Mouse (Mus musculus): Measurements from ENCODE around the gene B3gat3.

- no peak for TF ChIP-seq CTCF (IDR thresholded peaks at IDR 0.05; ENCODE audit: control insufficient read depth, insufficient read depth, insufficient read length)
- no peak for TF ChIP-seq MAX (IDR thresholded peaks at IDR 0.05)
- TF ChIP-seq USF1 (IDR thresholded peaks at IDR 0.05; ENCODE audit: low read depth), result no peak
- TF ChIP-seq MYOD1 (IDR thresholded peaks at IDR 0.05; ENCODE audit: control insufficient read depth, insufficient read length, low read depth), result no peak
These were observed 8.6 kb downstream of the B3gat3 start for GRCm38 (mm10) chr19:8928689-8929223.
